Mouse (Mus musculus) WW6 (cell line): ENCODE results near the gene Ptprm.

ENCODE experiments used
- DNase-seq: peaks from one replicate; pipeline ENCODE4 v3.0.0-alpha.2; 2013; ENCODE audit warnings: low read depth, low spot score

The Ptprm gene

DNA sequence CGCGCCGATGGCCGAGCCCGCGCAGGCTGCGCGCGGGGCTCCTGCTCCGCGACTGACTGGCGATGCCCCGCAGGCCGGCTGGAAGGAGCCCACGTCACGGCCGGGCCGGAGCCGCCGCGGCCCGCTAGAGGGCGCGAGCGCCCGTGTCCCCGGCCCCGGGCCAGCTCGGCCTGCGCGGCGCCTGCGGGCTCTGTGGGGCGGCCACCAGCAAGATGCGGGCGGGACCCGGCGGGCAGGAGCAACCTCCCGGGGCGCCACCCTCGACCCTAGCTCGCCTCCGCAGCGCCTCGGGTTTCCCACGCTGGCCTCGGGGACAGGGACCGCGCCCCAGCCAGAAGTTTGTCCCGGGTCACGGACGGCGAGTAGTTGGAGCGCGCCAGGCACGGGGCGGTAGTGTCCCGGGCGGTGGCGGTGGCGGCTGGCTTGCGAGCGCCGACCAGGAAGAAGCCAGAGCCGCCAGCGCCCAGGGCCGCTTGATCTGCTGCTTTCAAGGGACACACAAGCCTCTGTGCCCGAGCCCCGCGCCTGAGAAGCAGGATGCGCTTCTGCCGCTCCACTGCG, at the start of gene Ptprm:
TSS of gene Ptprm (minus strand) at position 7 of the 561 bp plus-strand sequence.
- DNase-seq = no peak

DNA sequence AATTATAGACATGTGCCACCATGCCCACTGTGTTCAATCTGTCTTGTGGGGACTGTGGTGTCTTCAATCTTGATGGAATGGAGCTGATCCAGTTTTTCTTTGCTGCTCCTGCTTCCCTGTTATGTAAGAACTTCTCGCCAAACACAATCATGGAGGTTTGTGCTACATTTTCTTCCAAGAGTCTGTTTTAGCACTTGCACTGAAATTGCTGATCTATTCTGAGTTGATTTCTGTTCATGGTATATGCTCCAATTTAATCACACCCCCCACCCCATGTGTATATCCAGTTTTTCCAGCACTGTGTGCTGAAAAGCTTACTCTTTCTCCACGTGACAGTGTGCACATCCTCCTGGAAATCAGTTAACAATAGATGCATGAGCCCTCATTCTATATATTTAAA, 41.9 kb upstream of the Ptprm start:
- no peak for DNase-seq

DNA sequence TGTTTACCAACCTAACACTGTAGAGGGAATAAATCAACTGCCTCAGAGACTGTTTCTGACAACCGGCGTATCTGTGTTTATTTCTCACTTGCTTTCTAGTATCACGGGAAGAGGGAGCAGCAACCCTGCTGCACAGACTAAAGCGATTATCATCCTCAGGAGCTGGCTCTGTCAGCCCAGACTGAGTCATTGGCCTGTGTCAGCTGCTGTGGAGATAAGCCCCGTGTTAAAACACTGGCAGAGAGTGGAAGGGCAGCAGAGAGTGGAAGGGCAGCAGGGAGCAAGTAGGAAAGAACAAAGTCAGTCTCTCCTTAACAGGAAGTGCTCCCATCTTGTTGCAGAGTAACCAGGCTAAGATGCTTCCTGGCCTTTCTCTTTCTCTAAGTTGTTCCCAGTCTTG, 36.6 kb upstream of the Ptprm start:
- no peak for DNase-seq

- DNase-seq = no peak
These were observed 33.9 kb upstream of the Ptprm start for GRCm38 (mm10) chr17:67388171-67388570.

DNA sequence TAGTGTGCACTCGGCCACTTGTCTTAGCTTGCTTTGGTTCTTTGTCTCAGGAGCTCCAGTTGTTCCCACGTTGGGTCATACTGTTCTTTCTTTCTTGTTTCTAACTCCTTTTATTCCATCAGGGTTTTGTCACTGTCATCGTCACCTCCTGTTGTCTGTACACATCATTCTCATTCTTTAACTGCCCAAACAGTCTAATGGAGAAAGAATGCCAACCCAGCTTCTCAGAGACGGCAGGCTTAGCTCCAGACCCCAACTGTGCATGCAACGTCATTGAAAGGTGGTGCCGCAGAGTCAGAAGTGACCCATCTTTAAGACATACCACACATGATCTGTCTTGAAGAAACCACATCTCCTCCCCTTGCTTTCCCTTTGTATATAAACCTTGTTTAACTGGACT, 31.0 kb upstream of the Ptprm start:
- DNase-seq = no peak

GRCm38 (mm10) chr17:67383635-67384034, 29.4 kb upstream of the Ptprm start:
- DNase-seq = no peak

DNA sequence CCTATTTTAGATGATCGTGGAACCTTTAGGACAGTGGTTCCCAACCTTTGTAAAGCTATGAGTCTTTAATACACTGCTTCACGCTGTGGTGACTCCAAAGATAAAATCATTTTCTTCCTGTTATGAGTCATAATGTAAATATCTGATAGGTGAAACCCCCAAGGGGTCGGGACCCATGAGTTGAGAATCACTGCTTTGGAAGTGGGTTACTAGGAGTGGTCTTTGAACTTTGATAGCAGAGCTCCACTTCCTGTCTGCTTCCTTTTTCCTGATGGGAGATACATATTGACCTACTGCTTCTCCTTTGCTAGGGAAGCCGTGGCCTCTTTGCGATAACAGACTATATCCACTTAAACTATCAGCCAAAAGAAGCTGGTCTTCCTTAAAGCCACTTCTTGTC, 27.4 kb upstream of the Ptprm start:
- DNase-seq = no peak

DNA sequence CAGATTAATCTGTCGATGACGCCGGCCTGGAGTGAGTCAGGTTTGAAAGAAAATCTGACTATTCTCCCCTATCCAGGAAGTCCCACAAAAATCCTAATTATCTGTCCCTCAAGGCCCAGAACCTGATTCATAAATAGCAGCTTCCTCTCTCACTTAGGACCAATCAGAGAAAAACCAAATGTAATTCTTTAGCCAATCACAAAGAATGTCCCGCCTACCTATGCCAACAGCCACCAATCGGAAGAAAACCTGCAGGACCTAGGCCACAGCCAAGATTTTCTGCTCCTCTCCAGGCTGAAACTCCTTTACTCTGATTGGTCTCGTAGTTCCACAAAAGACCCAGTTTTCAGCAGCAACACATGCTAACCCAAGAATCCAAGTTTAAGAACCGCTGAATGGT, 13.6 kb upstream of the Ptprm start:
- no peak for DNase-seq

- DNase-seq = no peak
These were observed 10.2 kb upstream of the Ptprm start for GRCm38 (mm10) chr17:67364491-67364890.

DNA sequence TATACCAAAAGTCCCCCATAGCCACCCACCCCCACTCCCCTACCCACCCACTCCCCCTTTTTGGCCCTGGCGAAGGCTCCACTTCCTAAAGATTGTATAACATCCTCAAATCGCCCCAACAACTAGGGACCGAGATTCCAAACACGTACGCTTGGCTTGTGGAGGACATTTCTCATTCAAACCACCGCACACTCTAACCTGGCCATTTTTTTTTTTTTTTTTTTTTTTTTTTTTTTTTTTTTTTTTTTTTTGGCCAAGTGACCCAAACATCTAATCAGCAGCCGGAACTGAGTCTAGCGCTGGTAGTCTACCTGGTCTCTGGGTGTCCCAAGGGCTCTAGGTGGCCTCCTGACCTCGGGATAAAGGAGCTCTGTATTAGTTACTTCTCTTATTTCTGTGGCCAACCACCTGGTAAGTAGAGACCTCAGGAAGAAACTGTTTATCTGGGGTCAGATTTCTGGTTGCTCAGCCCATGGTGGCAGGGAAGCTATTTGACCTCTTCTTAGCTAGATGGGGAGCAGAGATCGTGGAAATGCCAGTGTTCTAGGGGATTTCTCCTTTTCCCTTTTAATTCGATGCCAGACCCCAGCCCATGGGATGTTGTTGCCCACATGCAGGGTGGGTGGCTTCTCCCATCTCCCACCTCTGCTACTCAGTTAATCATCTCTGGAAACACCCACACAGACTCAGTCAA, 9.3 kb upstream of the Ptprm start:
- DNase-seq = no peak

- DNase-seq = no peak
These were observed 7.9 kb upstream of the Ptprm start for GRCm38 (mm10) chr17:67362131-67362530.

DNA sequence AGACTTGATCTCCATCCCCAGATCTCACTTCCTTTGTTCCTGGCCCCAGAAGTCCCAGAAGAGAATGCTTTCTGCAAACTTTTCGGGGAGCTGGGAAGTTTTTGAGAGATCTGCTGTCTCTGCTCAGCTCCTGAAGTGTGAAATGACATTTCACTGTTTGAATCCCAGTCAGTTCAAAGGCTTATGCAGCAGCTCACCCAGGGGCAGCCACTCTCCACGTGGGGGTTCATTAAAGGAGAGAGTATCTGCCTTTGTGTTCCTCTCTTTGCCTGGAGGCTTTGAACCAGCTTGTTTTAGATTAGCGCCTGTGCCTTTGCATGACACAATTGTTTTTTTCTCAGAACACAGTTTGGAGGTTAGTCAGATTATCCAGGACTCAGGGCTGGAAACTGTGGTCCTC, 6.3 kb upstream of the Ptprm start:
- no peak for DNase-seq

GRCm38 (mm10) chr17:67359578-67359977, 5.3 kb upstream of the Ptprm start:
- DNase-seq = no peak

GRCm38 (mm10) chr17:67358541-67358940, 4.3 kb upstream of the Ptprm start:
- no peak for DNase-seq

- DNase-seq = no peak
These were observed 2.9 kb upstream of the Ptprm start for GRCm38 (mm10) chr17:67357191-67357590.

GRCm38 (mm10) chr17:67355251-67355650, 994 bp upstream of the Ptprm start:
- DNase-seq = no peak

- no peak for DNase-seq
These were observed 334 bp downstream of the Ptprm start for GRCm38 (mm10) chr17:67353796-67354450.

GRCm38 (mm10) chr17:67352956-67353795, 1.1 kb downstream of the Ptprm start:
- DNase-seq = no peak

- DNase-seq = no peak
These were observed 2.8 kb downstream of the Ptprm start for GRCm38 (mm10) chr17:67351423-67351822.

DNA sequence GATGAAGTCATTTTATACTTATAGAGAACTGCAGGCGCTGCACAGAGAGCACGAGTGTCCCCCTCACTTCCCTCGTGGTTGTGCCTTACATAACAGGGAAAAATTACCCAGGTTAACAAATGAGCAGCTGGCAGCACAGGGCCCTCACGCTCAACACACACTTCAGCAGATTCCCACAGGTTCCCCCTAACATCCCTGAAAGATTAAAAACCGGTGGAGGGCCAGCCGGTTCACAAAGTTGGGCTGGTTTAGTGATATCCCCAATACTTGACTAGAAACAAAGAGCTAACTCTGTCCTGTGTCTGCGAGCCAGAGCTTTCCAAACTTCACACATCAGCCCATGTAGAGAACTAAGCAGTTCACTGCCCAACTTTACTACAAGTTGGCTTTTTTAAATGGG, 3.7 kb downstream of the Ptprm start:
- DNase-seq = no peak

- no peak for DNase-seq
These were observed 4.7 kb downstream of the Ptprm start for GRCm38 (mm10) chr17:67349594-67349993.

DNA sequence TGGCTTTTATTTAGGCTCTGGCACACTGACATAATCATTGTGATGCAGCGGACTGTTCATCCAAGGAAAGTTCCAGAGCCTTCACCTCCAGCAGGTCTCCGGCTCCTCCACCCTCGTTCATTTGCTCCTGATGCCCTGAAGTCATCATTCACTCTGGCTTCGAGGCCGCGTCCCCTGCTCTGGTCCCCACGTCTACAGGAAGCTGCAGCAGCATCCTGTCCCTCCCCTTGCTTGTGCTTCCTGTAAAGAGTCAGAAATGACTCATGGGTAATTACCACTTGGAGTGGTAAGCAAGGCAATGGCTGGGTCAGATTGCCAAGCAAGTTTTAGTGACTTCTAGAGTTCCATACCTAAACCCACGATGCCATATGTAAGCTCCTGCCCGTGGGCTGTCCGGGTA, 7.3 kb downstream of the Ptprm start:
- no peak for DNase-seq
